In genomic region chr16:24216828-24217227, GRCm38 (mm10) we compare ENCODE assay signal across 23 mouse cellular contexts.
A peak's percentile ranks its signal among the peaks of the same experiment; 100 is the strongest.
DNase-seq lines count a peak whose midpoint lies in the region; ATAC-seq lines count a peak whose summit lies in the region.
"Had no signal": no experiment of that assay in that cellular context is flagged by ENCODE, and none has a peak within 500 bp of the region (broad histone marks: within the 10 kb centered on the region; RNA-seq: fewer than 3 reads in every experiment).

No protein-coding gene starts in this region.

- H3K4me3 ChIP-seq in midbrain, embryonic 11.5 days (ENCODE audit: low read depth, low read length), result no peak overlapping the region
- no peak overlapping the region for H3K4me3 ChIP-seq in midbrain, embryonic 10.5 days
- H3K4me3 ChIP-seq: forebrain, embryonic 13.5 days; limb, embryonic 15.5 days; liver, embryonic 15.5 days; myocyte had no signal

- 92% methylated on average over 5 of the region's 5 CpGs for WGBS in midbrain, embryonic 11.5 days
- WGBS in midbrain, embryonic 10.5 days, result 90% methylated on average over 5 of the region's 5 CpGs

- H3K9me3 ChIP-seq in midbrain, embryonic 11.5 days (ENCODE audit: control insufficient read depth, low read length), result no peaks in the 10 kb centered on the region
- H3K9me3 ChIP-seq in midbrain, embryonic 10.5 days (replicated peaks), result no peaks in the 10 kb centered on the region
- H3K9me3 ChIP-seq: forebrain, embryonic 13.5 days; limb, embryonic 15.5 days; liver, embryonic 15.5 days had no signal

- peak; percentile 21 for DNase-seq in midbrain, embryonic 11.5 days (ENCODE audit: low spot score, missing footprints)
- DNase-seq in midbrain, embryonic 10.5 days (ENCODE audit: low spot score), result no peak
- peak; percentile 41 for DNase-seq in naive thymus-derived CD4-positive, alpha-beta T cell, adult 2 months (ENCODE audit: low read depth)
- peak; percentile 59 to 75 for DNase-seq in thymus, postnatal 36 days
- DNase-seq in cerebellum, postnatal 14 days, result no peak
- no peak for DNase-seq in kidney, adult 11 months
- DNase-seq in left cerebral cortex, adult 11 months (ENCODE audit: low spot score), result no peak
- DNase-seq: adrenal gland, postnatal 14 days; cerebellum, adult 11 months; cerebellum, postnatal 25 days; gastrocnemius, postnatal 36 days; kidney, adult 9 months; kidney, postnatal 36 days; midbrain, embryonic 14.5 days; right cerebral cortex, postnatal 4 days had no signal

- no peak overlapping the region for H3K4me2 ChIP-seq in midbrain, embryonic 11.5 days
- H3K4me2 ChIP-seq: forebrain, embryonic 13.5 days; limb, embryonic 15.5 days; liver, embryonic 15.5 days had no signal

- no peak for ATAC-seq in midbrain, embryonic 11.5 days (ENCODE audit: low FRiP score)
- ATAC-seq in activated CD4-positive, CD25-positive, alpha-beta regulatory T cell, adult 4 months, result peak; percentile 65
- ATAC-seq: forebrain, embryonic 13.5 days; Patski had no signal

- 0 out of 2 replicates have a peak, but pooled peaks cover 3% of the 10 kb centered on the region for H3K4me1 ChIP-seq in midbrain, embryonic 11.5 days (ENCODE audit: control insufficient read depth, insufficient read depth, low read length)
- H3K4me1 ChIP-seq in midbrain, embryonic 10.5 days, result peaks cover 9% of the 10 kb centered on the region
- H3K4me1 ChIP-seq: liver, embryonic 15.5 days had no signal

- no peaks in the 10 kb centered on the region for H3K27me3 ChIP-seq in midbrain, embryonic 11.5 days (ENCODE audit: control insufficient read depth, insufficient read depth, low read length)
- H3K27me3 ChIP-seq in midbrain, embryonic 10.5 days (ENCODE audit: low read depth, poor library complexity, severe bottlenecking), result 0 out of 2 replicates have a peak, but pooled peaks cover 3% of the 10 kb centered on the region
- H3K27me3 ChIP-seq: forebrain, embryonic 13.5 days; limb, embryonic 15.5 days; liver, embryonic 15.5 days; Patski had no signal

- H3K27ac ChIP-seq in midbrain, embryonic 11.5 days (ENCODE audit: low read depth, low read length), result no peak overlapping the region
- no peak overlapping the region for H3K27ac ChIP-seq in midbrain, embryonic 10.5 days (replicated peaks)
- H3K27ac ChIP-seq: forebrain, embryonic 13.5 days; limb, embryonic 15.5 days; liver, embryonic 15.5 days; macrophage; stomach, postnatal 0 days had no signal

- H3K36me3 ChIP-seq in midbrain, embryonic 11.5 days (ENCODE audit: control insufficient read depth, insufficient read depth, low read length), result no peaks in the 10 kb centered on the region
- no peaks in the 10 kb centered on the region for H3K36me3 ChIP-seq in midbrain, embryonic 10.5 days
- H3K36me3 ChIP-seq: limb, embryonic 15.5 days; liver, embryonic 15.5 days had no signal

- H3K9ac ChIP-seq in midbrain, embryonic 11.5 days (ENCODE audit: low read length), result no peak overlapping the region
- H3K9ac ChIP-seq: forebrain, embryonic 13.5 days; limb, embryonic 15.5 days; liver, embryonic 15.5 days had no signal

Comparison
In these comparisons a context has a peak if more than half of its experiments do, and no peak if none do; other contexts are left out.
1. DNase-seq: peak in midbrain, embryonic 11.5 days (single experiment), naive thymus-derived CD4-positive, alpha-beta T cell, adult 2 months (single experiment) and thymus, postnatal 36 days (2 of 2); none in midbrain, embryonic 10.5 days (single experiment), cerebellum, postnatal 14 days (0 of 2), kidney, adult 11 months (single experiment) and left cerebral cortex, adult 11 months (single experiment).